Mouse (Mus musculus) cerebellum, postnatal 25 days (tissue): ENCODE results near the gene Tyk2.
A peak's percentile ranks its signal among the peaks of the same experiment; 100 is the strongest.

Experiments
- DNase-seq, 2 experiments: peaks; one replicate each; pipeline ENCODE4 v3.0.0; 2021; ENCODE audit warnings: mixed read lengths in 2 of 2

Gene Tyk2

GRCm38 (mm10) chr9:21131059-21131956, at the start of gene Tyk2:
Gene Tyk2, minus strand, starts transcription at chr9:21131243.
- DNase-seq = peak; percentile 87 to 91

GRCm38 (mm10) chr9:21180841-21181240, 49.8 kb upstream of the Tyk2 start:
- no peak for DNase-seq

- no peak for DNase-seq
These were observed 49.4 kb upstream of the Tyk2 start for GRCm38 (mm10) chr9:21180402-21180801.

GRCm38 (mm10) chr9:21172364-21172763, 41.3 kb upstream of the Tyk2 start:
- no peak for DNase-seq

- no peak for DNase-seq
These were observed 38.1 kb upstream of the Tyk2 start for GRCm38 (mm10) chr9:21169157-21169556.

- peak; percentile 81 to 84 for DNase-seq
These were observed 37.4 kb upstream of the Tyk2 start for GRCm38 (mm10) chr9:21168161-21169123.

- no peak for DNase-seq
These were observed 36.4 kb upstream of the Tyk2 start for GRCm38 (mm10) chr9:21167140-21168097.

GRCm38 (mm10) chr9:21166516-21166915, 35.5 kb upstream of the Tyk2 start:
- DNase-seq = no peak

GRCm38 (mm10) chr9:21165952-21166451, 35.0 kb upstream of the Tyk2 start:
- DNase-seq = peak; percentile 43 to 68

GRCm38 (mm10) chr9:21165041-21165951, 34.3 kb upstream of the Tyk2 start, which contains the start of gene Pde4a:
Gene Pde4a, plus strand, starts transcription at chr9:21165714.
- peak in 1 of 2 experiments; percentile 52 for DNase-seq

GRCm38 (mm10) chr9:21164072-21164471, 33.0 kb upstream of the Tyk2 start:
- no peak for DNase-seq

GRCm38 (mm10) chr9:21163086-21164050, 32.3 kb upstream of the Tyk2 start:
- no peak for DNase-seq

GRCm38 (mm10) chr9:21161209-21161909, 30.3 kb upstream of the Tyk2 start:
- DNase-seq = peak; percentile 94 to 95

- DNase-seq = no peak
These were observed 23.7 kb upstream of the Tyk2 start for GRCm38 (mm10) chr9:21154787-21155186.

GRCm38 (mm10) chr9:21153833-21154232, 22.8 kb upstream of the Tyk2 start:
- DNase-seq = no peak

- DNase-seq = no peak
These were observed 22.3 kb upstream of the Tyk2 start for GRCm38 (mm10) chr9:21153331-21153730.

GRCm38 (mm10) chr9:21152715-21153114, 21.7 kb upstream of the Tyk2 start:
- peak in 1 of 2 experiments; percentile 54 for DNase-seq

- DNase-seq = peak; percentile 94 to 97
These were observed 18.8 kb upstream of the Tyk2 start, which contains the start of gene Cdc37 for GRCm38 (mm10) chr9:21149654-21150419. Gene Cdc37, minus strand, starts transcription at chr9:21149982.
